Mouse (Mus musculus): ENCODE data around the gene Ndel1.

Ndel1 gene

GRCm38 (mm10) chr11:68871748-68872147 is at the start of gene Ndel1:
Ndel1 (minus strand) TSS chr11:68871858.
- POLR2A ChIA-PET, result interaction anchor here (0.6 to 6.9 kb wide), 26 partner anchors 9 to 488 kb away, joined by 3 to 42 read pairs (median 4); no protein-coding TSS in a partner anchor
- CTCF ChIA-PET, result interaction anchor here in 3 of 4 experiments (0.5 to 1.3 kb wide), 10 partner anchors 27 to 1295 kb away, joined by 3 to 7 read pairs (median 4); partner anchors contain the start of gene Myh10 (in 1 of the 3)

GRCm38 (mm10) chr11:68914566-68914965 is 42.9 kb upstream of the Ndel1 start:
- ChIA-PET POLR2A (interaction anchor here in 2 of 4 experiments (2.5 to 2.9 kb wide), 2 partner anchors 9 to 11 kb away, joined by 21 to 25 read pairs; no protein-coding TSS in a partner anchor), CTCF (interaction anchor here in 1 of 4 experiments (1.0 kb wide), 1 partner anchor 68 kb away, joined by 3 read pairs; no protein-coding TSS in a partner anchor)

GRCm38 (mm10) chr11:68911531-68912177 is 40.0 kb upstream of the Ndel1 start:
- POLR2A ChIA-PET, result interaction anchor here in 3 of 4 experiments (0.6 to 4.2 kb wide), 25 partner anchors 8 to 220 kb away, joined by 3 to 21 read pairs (median 4); partner anchors contain the start of genes Arhgef15 (in 1 of the 3) and Myh10 (in 1 of the 3)
- CTCF ChIA-PET, result interaction anchor here in 3 of 4 experiments (0.9 to 1.1 kb wide), 3 partner anchors 71 kb away, joined by 3 to 4 read pairs (median 3); no protein-coding TSS in a partner anchor

- CTCF ChIA-PET, result interaction anchor here in 2 of 4 experiments (0.7 to 0.8 kb wide), 3 partner anchors 57 to 214 kb away, joined by 3 to 9 read pairs (median 7); no protein-coding TSS in a partner anchor
- POLR2A ChIA-PET, result interaction anchor here in 3 of 4 experiments (0.6 to 1.4 kb wide), 9 partner anchors 31 to 348 kb away, joined by 3 to 5 read pairs (median 3); partner anchors contain the start of gene Slc25a35 (in 1 of the 3)
Observed at GRCm38 (mm10) chr11:68908846-68909503, 37.3 kb upstream of the Ndel1 start.

DNA sequence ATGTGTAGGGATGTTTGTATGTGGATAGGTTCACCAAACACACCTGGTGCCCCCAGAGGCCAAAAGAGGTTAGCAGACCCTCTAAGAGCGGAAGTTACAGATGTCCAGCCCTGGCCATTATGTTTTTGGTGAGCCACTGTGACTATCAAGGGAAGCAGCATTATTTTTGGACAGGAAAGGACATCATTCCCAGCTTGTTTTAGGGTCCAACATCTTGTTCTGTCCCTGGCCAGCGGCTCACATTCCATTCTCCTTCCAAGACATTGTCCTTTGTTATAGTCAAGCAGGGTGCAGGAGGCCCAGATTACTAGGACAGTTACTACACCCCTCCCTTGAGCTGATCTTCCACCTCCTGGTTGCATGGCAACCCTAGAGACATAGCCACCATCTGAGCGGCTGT is 35.6 kb upstream of the Ndel1 start:
- POLR2A ChIA-PET, result interaction anchor here in 3 of 4 experiments (0.6 to 6.3 kb wide), 16 partner anchors 9 to 166 kb away, joined by 3 to 126 read pairs (median 4); partner anchors contain the start of genes Odf4 (in 1 of the 3) and Slc25a35 (in 1 of the 3)
- CTCF ChIA-PET, result interaction anchor here in 1 of 4 experiments (0.9 kb wide), 1 partner anchor 75 kb away, joined by 3 read pairs; no protein-coding TSS in a partner anchor

DNA sequence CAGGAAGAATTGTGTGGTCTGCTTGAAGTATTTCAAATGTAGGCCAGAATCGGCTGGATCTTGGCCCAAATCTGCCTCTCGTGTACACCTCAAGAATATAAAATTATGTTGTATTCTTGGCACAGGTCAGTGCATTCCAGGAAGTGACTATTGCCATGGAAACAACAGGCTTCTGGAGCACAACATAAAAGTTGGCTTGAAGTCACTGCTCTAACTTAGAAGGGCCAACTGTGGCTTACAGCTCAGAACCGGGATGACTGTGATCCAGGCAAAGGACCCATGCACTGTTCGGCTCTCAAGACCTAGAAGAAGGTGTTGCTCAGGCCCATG is 34.8 kb upstream of the Ndel1 start:
- ChIA-PET CTCF (interaction anchor here in 2 of 4 experiments (1.4 to 3.0 kb wide), 2 partner anchors 75 to 129 kb away, joined by 3 to 31 read pairs; no protein-coding TSS in a partner anchor), POLR2A (interaction anchor here (0.6 to 6.3 kb wide), 51 partner anchors 9 to 937 kb away, joined by 3 to 126 read pairs (median 5); partner anchors contain the start of genes Myh10 (in 3 of the 4), Slc25a35 (in 3 of the 4), Borcs6 (in 2 of the 4) and Rangrf (in 2 of the 4))

DNA sequence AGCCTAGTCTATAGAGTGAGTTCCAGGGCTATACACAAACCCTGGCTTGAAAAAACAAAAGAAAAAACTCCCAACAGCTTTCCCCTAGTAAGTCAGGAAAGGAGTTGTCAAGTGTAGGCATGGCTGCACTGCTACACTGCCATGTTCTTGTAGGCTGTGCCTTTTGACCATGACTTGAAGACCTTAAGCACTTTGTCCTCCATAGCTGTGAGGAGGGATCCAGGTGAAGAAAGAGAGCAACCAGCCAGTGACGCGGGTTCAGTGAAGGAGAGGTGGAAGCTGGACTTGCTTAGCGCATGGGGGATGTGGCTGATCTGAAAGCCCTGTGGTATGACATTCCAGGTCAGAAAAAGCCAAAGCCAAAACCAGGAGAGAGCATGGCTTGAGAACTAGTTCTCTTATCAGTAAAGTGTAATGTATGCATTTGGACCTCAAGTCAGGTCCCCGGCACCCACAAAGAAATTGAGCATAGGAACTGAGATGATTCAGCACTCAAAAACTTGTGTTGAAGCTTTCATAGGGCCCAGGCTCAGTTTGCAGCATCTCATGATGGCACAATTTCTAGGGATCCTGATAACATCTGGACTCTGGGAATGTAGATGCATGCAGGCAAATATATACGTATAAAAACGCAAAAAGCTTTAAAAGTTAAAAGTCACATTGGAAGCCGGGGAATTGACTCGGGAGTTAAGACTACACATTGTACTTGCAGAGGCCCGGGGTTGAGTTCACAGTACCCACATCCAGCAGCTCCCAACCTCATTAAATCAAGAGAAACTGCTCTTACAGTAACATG is 34.2 kb upstream of the Ndel1 start:
- ChIA-PET POLR2A (interaction anchor here (0.6 to 6.3 kb wide), 87 partner anchors 7 to 740 kb away, joined by 3 to 126 read pairs (median 4); partner anchors contain the start of genes Myh10 (in 3 of the 4), Slc25a35 (in 3 of the 4), Arhgef15 (in 2 of the 4) and Borcs6 (in 2 of the 4)), CTCF (interaction anchor here in 3 of 4 experiments (0.8 to 3.0 kb wide), 14 partner anchors 13 to 374 kb away, joined by 3 to 31 read pairs (median 5); partner anchors contain the start of genes 9130213A22Rik (in 1 of the 3) and Slc25a35 (in 1 of the 3))

DNA sequence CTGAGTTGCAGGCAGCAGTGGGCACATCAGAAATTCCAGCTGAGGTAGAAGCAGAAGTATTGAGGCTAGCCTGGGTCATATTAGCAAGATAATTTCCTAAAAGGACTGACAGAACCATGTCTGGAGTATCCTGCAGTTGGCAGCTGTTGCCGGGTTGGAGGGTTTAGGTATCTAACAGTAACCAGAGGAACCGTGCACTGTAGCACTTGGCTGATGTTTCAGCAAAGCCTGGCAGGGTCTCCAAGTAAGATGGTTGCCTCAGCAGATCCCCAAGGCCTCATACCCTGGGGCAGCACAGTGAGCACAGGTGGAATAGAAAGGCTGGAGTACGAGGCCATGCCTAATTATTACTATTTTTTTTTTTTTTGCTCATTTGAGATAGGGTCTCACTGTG is 33.5 kb upstream of the Ndel1 start:
- ChIA-PET POLR2A (interaction anchor here (0.5 to 6.3 kb wide), 133 partner anchors 8 to 798 kb away, joined by 3 to 126 read pairs (median 5); partner anchors contain the start of genes Arhgef15 (in 3 of the 4), Myh10 (in 3 of the 4), Slc25a35 (in 3 of the 4) and Borcs6 (in 2 of the 4)), CTCF (interaction anchor here (0.6 to 3.0 kb wide), 43 partner anchors 8 to 728 kb away, joined by 3 to 31 read pairs (median 4); partner anchors contain the start of genes Slc25a35 (in 3 of the 4), 9130213A22Rik (in 1 of the 4), Borcs6 (in 1 of the 4) and Fxr2 (in 1 of the 4))

DNA sequence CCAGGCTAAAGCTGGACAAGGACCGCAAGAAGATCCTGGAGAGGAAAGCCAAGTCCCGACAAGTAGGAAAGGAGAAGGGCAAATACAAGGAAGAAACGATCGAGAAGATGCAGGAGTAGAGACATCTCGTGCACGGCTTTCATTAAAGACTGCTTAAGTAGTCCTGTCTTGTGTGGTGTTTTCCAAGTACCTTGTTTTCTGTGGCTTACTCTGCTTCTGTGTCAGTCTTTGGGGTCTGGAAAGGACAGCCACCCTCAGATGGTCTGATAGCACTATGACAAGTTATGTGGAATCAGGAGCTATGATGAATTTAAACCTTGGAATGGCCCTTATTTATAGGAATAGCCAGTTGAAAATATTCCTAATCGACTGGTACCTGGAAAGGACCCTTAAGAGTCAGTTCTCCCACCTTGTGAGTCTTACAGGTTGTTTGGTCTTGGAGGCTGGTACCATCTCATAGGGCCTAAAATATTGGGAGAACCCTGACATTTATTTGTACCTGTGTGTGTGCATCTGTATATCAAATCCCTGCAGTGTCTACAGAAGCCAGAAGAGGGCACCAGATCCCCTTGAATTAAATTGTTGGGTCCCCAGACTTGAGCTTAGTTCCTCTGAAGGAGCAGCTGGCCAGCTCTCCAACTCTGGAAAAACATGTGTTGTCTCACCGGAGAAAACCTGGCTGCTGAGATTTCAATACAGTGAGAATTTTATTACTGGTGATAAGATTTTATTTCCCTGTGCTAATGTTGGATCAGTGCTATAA is 32.9 kb upstream of the Ndel1 start:
- POLR2A ChIA-PET, result interaction anchor here (0.5 to 6.3 kb wide), 140 partner anchors 9 to 799 kb away, joined by 3 to 126 read pairs (median 4); partner anchors contain the start of genes Arhgef15 (in 3 of the 4), Myh10 (in 3 of the 4), Slc25a35 (in 3 of the 4) and Borcs6 (in 2 of the 4)
- CTCF ChIA-PET, result interaction anchor here (0.5 to 3.0 kb wide), 46 partner anchors 9 to 728 kb away, joined by 3 to 31 read pairs (median 4); partner anchors contain the start of genes Slc25a35 (in 3 of the 4), 9130213A22Rik (in 1 of the 4), Borcs6 (in 1 of the 4) and Fxr2 (in 1 of the 4)

GRCm38 (mm10) chr11:68903775-68904174 is 32.1 kb upstream of the Ndel1 start:
- ChIA-PET POLR2A (interaction anchor here (0.6 to 6.3 kb wide), 86 partner anchors 9 to 220 kb away, joined by 3 to 126 read pairs (median 6); partner anchors contain the start of genes Arhgef15 (in 2 of the 4), Borcs6 (in 2 of the 4), Myh10 (in 2 of the 4) and Ndel1 (in 2 of the 4)), CTCF (interaction anchor here (0.5 to 3.0 kb wide), 17 partner anchors 16 to 325 kb away, joined by 3 to 31 read pairs (median 5); partner anchors contain the start of genes Slc25a35 (in 2 of the 4) and Ndel1 (in 1 of the 4))

DNA sequence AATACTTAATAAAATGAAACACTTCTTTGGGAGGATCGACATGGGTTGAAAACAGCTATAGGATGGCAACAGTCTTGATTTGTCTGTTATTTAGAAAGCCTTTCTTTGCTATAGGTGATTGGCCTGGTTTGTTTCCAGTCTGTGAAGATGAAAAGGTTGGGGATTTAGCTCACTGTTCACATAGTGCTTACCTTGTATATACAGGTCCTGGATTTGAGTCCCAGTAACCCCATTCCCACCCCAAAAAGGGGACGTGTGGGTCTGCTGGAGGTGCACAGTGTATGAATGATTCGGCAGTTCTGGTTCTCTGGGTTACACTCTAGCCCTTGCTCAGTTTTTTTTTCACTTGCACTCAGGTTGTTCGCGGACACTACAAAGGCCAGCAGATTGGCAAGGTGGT is 31.2 kb upstream of the Ndel1 start:
- ChIA-PET POLR2A (interaction anchor here (0.6 to 6.3 kb wide), 66 partner anchors 9 to 1328 kb away, joined by 3 to 126 read pairs (median 6); partner anchors contain the start of genes Slc25a35 (in 3 of the 4), Arhgef15 (in 2 of the 4), Myh10 (in 2 of the 4) and Ndel1 (in 2 of the 4)), CTCF (interaction anchor here in 3 of 4 experiments (0.6 to 2.2 kb wide), 6 partner anchors 31 to 752 kb away, joined by 3 to 6 read pairs (median 4); partner anchors contain the start of genes Ndel1 (in 1 of the 3), Slc25a35 (in 1 of the 3) and Sox15 (in 1 of the 3))

DNA sequence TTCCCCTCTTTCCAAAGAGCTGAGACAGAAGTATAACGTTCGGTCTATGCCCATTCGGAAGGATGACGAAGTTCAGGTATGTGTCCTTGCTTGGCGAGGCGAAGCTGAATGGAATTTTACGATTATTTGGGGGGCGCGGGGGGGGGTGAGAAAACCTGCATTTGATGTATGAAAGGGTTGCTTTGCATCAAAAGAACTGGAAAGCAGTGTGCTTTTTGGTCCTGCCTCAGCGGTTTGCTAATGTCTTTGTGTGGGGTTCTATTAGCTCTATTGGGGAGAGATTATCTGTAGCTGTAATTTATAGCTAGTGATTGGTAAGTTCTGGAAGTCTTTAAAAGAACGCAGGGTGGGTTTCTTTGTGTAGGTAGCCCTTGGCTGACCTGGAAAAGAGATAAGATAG is 30.7 kb upstream of the Ndel1 start:
- POLR2A ChIA-PET, result interaction anchor here (0.6 to 6.3 kb wide), 64 partner anchors 8 to 1328 kb away, joined by 3 to 126 read pairs (median 5); partner anchors contain the start of genes Slc25a35 (in 3 of the 4), Arhgef15 (in 2 of the 4), Myh10 (in 2 of the 4) and Ndel1 (in 2 of the 4)
- CTCF ChIA-PET, result interaction anchor here in 3 of 4 experiments (0.6 to 2.2 kb wide), 5 partner anchors 31 to 753 kb away, joined by 3 to 6 read pairs (median 4); partner anchors contain the start of genes Ndel1 (in 1 of the 3), Slc25a35 (in 1 of the 3) and Sox15 (in 1 of the 3)

DNA sequence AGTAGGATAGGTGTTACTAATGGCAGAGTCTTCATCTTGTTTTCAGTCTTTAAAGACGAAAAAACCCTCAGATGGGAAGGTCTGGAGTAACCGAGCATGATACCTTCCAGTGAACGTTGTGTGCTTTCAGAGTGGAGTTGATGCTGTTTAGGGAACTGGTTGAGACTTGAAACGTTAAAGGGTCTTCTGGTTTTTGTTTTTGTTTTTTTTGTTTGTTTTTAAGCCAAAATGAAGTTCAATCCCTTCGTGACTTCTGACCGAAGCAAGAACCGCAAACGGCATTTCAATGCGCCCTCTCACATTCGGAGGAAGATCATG is 30.3 kb upstream of the Ndel1 start:
- ChIA-PET POLR2A (interaction anchor here (0.6 to 6.3 kb wide), 43 partner anchors 10 to 1329 kb away, joined by 3 to 126 read pairs (median 5); partner anchors contain the start of genes Slc25a35 (in 3 of the 4), Arhgef15 (in 1 of the 4), Borcs6 (in 1 of the 4) and Ndel1 (in 1 of the 4)), CTCF (interaction anchor here in 1 of 4 experiments (2.2 kb wide), 1 partner anchor 66 kb away, joined by 6 read pairs; the partner anchor contains the start of gene Slc25a35)

GRCm38 (mm10) chr11:68901351-68902046 is 29.8 kb upstream of the Ndel1 start, which contains the start of gene Rpl26:
Rpl26 (plus strand) TSS chr11:68901583.
- CTCF ChIA-PET, result no interaction called here
- POLR2A ChIA-PET, result interaction anchor here in 3 of 4 experiments (0.6 to 6.3 kb wide), 22 partner anchors 10 to 571 kb away, joined by 3 to 126 read pairs (median 4); partner anchors contain the start of genes Borcs6 (in 1 of the 3), Myh10 (in 1 of the 3), Odf4 (in 1 of the 3) and Slc25a35 (in 1 of the 3)
